40 mouse cellular contexts compared by ENCODE assay signal in genomic region chr17:47780470-47780869, GRCm38 (mm10). TPM values are rescaled to one million over a fixed set of nuclear protein-coding genes. Genes with fewer than 3 reads are reported as not detected.
"Had no signal": no experiment of that assay in that cellular context is flagged by ENCODE, and none has a peak within 500 bp of the region (broad histone marks: within the 10 kb centered on the region; RNA-seq: fewer than 3 reads in every experiment).

No protein-coding gene starts in this region.

- H3K4me1 ChIP-seq: hindbrain, embryonic 13.5 days; hindbrain, embryonic 15.5 days had no signal

- H3K9ac ChIP-seq: heart, embryonic 13.5 days; heart, embryonic 15.5 days; hindbrain, embryonic 13.5 days; hindbrain, embryonic 15.5 days; kidney, embryonic 15.5 days; limb, embryonic 13.5 days; limb, embryonic 15.5 days; liver, embryonic 12.5 days; liver, embryonic 14.5 days had no signal

- DNase-seq: gastrocnemius, postnatal 10 days; gastrocnemius, postnatal 25 days; heart, adult 11 months; heart, postnatal 14 days; heart, postnatal 36 days; kidney, adult 11 months; kidney, adult 2 months; kidney, adult 9 months; kidney, postnatal 14 days; kidney, postnatal 36 days; layer of hippocampus, adult 9-11 months; layer of hippocampus, postnatal 36 days; left cerebral cortex, postnatal 4 days had no signal

- H3K36me3 ChIP-seq: heart, embryonic 13.5 days; heart, embryonic 15.5 days; hindbrain, embryonic 13.5 days; hindbrain, embryonic 15.5 days; kidney, embryonic 15.5 days; limb, embryonic 13.5 days; limb, embryonic 15.5 days; liver, embryonic 12.5 days had no signal

- ATAC-seq: hindbrain, postnatal 0 days; intestine, embryonic 16.5 days; liver, embryonic 12.5 days had no signal

- H3K27me3 ChIP-seq: heart, embryonic 13.5 days; heart, embryonic 15.5 days; hindbrain, embryonic 13.5 days; hindbrain, embryonic 15.5 days; kidney, embryonic 15.5 days; limb, embryonic 13.5 days; limb, embryonic 15.5 days had no signal

- H3K4me3 ChIP-seq: gastrocnemius, adult 2 months; heart, adult 2 months; heart, embryonic 13.5 days; heart, embryonic 15.5 days; hindbrain, embryonic 13.5 days; hindbrain, embryonic 15.5 days; kidney, embryonic 15.5 days; limb, embryonic 13.5 days; limb, embryonic 15.5 days; liver, embryonic 12.5 days had no signal

- H3K27ac ChIP-seq: gastrocnemius, adult 2 months; heart, adult 2 months; heart, embryonic 13.5 days; heart, embryonic 15.5 days; hindbrain, embryonic 13.5 days; hindbrain, embryonic 15.5 days; hindbrain, postnatal 0 days; kidney, embryonic 15.5 days; kidney, postnatal 0 days; limb, embryonic 13.5 days; limb, embryonic 15.5 days; liver, embryonic 12.5 days; liver, embryonic 14.5 days had no signal

- H3K4me2 ChIP-seq: heart, embryonic 11.5 days; heart, embryonic 13.5 days; heart, embryonic 15.5 days; hindbrain, embryonic 13.5 days; hindbrain, embryonic 15.5 days; kidney, embryonic 15.5 days; limb, embryonic 13.5 days; limb, embryonic 15.5 days; liver, embryonic 12.5 days had no signal

- H3K9me3 ChIP-seq: heart, embryonic 13.5 days; heart, embryonic 15.5 days; hindbrain, embryonic 13.5 days; hindbrain, embryonic 15.5 days; kidney, embryonic 15.5 days; limb, embryonic 15.5 days; liver, embryonic 12.5 days had no signal

RNA-seq across cellular contexts. Expression of gene Pgc, which starts 53.8 kb away (rescaled TPM):
- total RNA-seq: gastrocnemius, adult 2 months; gastrocnemius, postnatal 10 days; gastrocnemius, postnatal 25 days; heart, adult 2 months; heart, postnatal 14 days; heart, postnatal 36 days; hematopoietic stem cell, adult 5-6 weeks; layer of hippocampus, adult 18-20 months; layer of hippocampus, adult 8-10 months; layer of hippocampus, postnatal 14 days; layer of hippocampus, postnatal 36 days; left cerebral cortex, adult 18-20 months; left cerebral cortex, postnatal 10 days; left cerebral cortex, postnatal 25 days; left cerebral cortex, postnatal 4 days; liver, adult 2 months had no signal
- polyA plus RNA-seq: heart, embryonic 11.5 days; heart, postnatal 0 days; hindbrain, embryonic 11.5 days; hindbrain, embryonic 13.5 days; limb, embryonic 11.5 days; liver, embryonic 12.5 days; liver, embryonic 14.5 days; liver, embryonic 16.5 days had no signal
